Mouse (Mus musculus) heart, adult 9 months (tissue): ENCODE measurements around the gene Ric3.
A peak's percentile ranks its signal among the peaks of the same experiment; 100 is the strongest.

ENCODE experiments used
- DNase-seq, 2 experiments: peaks; one replicate each; pipeline ENCODE4 v3.0.0; 2022; ENCODE audit warnings: low spot score in 2 of 2

The Ric3 gene

DNA sequence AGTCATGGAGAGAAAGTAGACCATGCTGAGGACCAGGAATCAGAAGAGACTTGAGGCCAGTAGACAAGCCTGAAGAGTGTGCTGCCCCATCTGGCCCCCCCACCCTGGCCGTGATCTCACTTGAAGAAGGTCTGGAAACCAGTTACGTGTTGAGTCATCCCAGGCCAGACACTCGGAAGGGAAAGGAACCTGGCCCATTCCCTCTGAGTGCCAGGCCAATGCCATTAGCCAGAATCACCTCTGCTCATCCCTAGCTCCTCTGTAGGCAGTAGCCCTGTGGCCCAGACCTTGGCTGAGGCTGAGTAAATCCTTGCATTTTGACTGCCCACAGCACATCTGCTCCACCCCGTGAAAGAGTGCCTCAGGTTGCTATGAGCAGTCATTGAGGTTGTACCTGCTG, 81.2 kb downstream of the Ric3 start:
- DNase-seq: no peak

DNA sequence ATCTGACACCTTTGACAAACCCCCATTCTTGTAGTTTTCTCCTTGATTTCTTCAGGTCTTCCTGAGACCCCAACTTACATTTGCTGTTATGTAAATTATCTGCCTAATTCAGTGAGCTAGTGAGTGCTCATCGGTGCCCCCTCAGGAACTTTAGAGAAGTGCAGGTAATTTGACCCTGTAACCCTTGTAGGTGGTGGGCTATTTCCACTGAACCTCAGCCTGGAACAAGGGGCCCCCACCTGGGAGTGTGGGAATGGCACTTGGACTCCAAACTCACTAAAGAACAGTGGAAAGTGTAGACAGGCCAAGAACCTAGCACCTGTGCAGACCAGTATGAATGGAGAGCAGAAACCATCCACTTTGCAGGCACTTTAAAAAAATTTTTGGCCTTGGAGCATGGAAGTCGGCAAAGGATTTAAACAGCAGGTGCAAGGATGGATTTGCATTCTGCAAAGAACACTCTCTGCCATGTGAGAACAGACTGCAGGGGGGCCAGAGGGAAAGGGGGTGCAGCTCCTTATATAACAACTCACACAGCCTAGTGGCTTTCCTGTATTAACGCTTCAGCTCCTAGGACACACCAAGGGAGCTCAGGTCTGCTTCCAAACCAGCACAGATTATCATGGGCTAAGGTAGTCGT, 82.7 kb downstream of the Ric3 start:
- no peak for DNase-seq

DNA sequence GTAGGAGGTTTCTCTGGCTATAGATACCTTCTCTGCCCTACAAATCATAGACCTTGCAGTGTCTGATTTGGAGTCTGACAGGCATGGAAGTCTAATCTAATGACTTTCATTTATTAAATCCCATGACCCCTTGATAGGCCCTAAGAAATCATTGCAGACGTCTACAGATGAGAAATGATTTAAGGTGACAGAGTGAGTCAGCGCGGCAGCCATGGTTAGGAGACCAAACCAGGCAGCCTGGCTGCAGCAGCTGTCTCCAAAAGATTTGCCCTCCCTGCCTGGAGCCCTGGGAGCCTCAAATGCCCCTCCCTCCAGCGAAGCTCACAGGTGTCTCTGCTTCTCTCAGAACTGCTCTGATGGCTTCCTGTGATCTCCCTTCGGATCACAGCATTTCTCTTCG, 87.0 kb downstream of the Ric3 start:
- DNase-seq: no peak

DNA sequence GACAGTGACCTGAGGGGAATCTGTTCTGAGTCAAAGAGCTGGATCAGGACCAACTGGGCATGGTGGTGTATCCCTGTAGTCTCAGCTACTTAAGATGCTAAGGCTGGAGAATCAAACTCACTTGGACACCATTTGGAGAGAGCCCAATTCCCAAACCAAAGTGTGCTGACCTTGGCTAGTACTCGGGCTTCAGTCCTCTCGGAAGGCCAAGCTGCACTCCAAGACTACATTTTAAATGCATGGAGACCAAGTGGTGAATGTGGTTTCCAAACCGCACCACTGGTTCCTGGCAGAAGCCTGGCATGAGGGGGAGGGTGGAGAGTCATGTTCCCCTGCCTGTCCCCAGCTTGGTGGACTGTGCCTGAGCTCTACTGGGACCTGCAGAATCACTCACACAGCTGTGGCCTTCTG, 89.2 kb downstream of the Ric3 start:
- DNase-seq: peak; percentile 34 to 36

DNA sequence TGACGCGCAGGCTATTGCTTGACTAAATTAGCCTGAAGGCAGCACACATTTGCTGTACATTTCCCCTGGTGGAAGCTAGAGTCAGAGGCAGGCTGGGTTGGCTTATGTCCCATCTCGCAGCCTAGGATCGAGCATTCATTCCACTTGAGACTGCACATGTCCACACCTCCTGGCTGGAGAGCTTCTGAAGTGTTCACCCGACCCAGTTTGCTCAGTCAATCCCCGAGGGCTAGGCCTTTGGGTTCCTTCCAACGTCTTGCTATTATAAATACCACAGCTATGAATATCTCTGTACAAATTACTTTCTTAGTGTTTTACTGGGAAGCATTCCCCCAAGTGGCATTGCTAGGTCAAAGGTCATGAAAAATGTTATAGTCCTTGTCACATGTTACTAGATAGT, 89.9 kb downstream of the Ric3 start:
- DNase-seq: peak; percentile 74 to 83

DNA sequence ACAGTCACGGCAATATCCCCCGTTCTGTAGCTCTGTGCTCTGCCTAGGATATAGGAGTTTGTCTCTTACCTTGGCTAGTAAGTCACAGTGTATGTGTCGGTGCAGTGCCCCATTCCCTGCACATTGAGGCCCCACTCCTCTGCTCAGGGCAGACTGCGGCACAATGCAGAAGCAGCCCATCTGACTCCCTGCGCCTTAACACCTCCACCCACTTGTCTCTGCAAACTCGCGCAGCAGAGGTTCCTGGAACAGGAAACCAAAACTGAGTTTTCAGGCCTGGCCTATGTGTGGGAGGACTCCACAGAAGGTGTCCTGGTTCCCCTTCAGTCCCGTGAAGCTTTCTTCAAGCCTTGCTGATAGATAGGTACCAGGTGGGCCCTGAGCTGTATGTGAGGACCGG, 91.9 kb downstream of the Ric3 start:
- no peak for DNase-seq

DNA sequence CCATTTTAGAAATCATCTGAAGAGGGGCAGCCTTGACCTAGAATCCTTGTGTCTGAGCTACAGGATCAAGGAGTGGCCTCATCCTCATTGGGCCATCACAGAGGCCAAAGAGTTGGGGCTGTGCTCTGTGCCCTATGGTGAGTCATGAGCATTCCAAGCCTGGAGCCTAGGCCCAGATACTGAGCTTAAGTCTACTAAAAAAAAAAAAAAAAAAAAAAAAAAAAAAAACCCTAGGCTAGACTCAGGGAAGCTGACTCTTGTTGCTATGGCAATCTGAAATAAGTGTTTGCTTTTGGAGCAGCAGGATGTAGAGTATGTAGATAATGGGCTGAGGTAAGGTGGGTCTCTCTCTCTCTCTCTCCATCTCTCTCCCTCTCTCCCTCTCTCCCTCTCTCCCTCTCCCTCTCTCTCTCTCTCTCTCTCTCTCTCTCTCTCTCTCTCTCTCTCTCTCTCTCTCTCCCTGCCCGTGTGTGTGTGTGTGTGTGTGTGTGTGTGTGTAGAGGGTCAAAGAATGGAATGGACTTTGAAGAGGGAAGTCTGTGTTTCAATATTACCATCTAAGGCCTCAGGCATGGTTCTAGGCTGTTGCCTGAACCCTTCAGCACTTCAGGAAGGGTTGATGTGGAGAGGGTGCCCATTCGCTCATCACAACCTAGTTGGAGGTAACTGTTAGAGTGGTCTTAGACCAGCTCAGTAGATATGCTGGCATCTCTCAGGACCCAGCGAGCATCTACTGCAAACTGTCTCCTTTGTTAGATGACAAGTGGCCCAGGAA, 97.0 kb downstream of the Ric3 start:
- DNase-seq: no peak
